Mouse (Mus musculus): ENCODE results near the gene Mpc1.

GRCm38 (mm10) chr17:8328511-8329174, 45.9 kb downstream of the Mpc1 start:
- TF ChIP-seq CTCF (IDR thresholded peaks at IDR 0.05; ENCODE audit: low read depth, low read length): peak; percentile 34; the same call in 1 of the 2 replicates
- TF ChIP-seq GATA1 (IDR thresholded peaks at IDR 0.05; ENCODE audit: borderline replicate concordance, low read length): no peak
- no peak for TF ChIP-seq TAL1 (conservative IDR thresholded peaks at IDR 0.05; ENCODE audit: low read depth, low read length)
